Mouse (Mus musculus): Measurements from ENCODE around the gene Ppp1cc. TPM values are rescaled to one million over a fixed set of nuclear protein-coding genes. Genes with fewer than 3 reads are reported as not detected.
"Not testable (repeated sequence)": the region's sequence is repeated elsewhere in the genome, so short reads cannot be mapped to it uniquely, and the experiment has no call there.

Ppp1cc gene
- polyA plus RNA-seq, 1 experiment from 2014 or later: 193 TPM

GRCm38 (mm10) chr5:122145381-122146055, 12.6 kb upstream of the Ppp1cc start:
- WGBS: 70% methylated on average over 15 of the region's 15 CpGs
- H3K4me2 ChIP-seq (ENCODE audit: low read length): no peak overlapping the region

GRCm38 (mm10) chr5:122146056-122146580, 12.0 kb upstream of the Ppp1cc start:
- no peaks in the 10 kb centered on the region for H3K27me3 ChIP-seq (ENCODE audit: control insufficient read depth, insufficient read depth, low read depth, low read length)
- H3K9me3 ChIP-seq (replicated peaks; ENCODE audit: control insufficient read depth, low read length, poor library complexity, severe bottlenecking): no peaks in the 10 kb centered on the region
- no peak overlapping the region for H3K4me3 ChIP-seq (ENCODE audit: low read depth, low read length)
- no peaks in the 10 kb centered on the region for H3K36me3 ChIP-seq (ENCODE audit: control insufficient read depth, insufficient read depth, low read length)
- no peaks in the 10 kb centered on the region for H3K4me1 ChIP-seq (ENCODE audit: control insufficient read depth, insufficient read depth, low read length)
- no peak overlapping the region for H3K27ac ChIP-seq (ENCODE audit: low read length)
- no peak overlapping the region for H3K4me2 ChIP-seq (ENCODE audit: low read length)
- no peak overlapping the region for H3K9ac ChIP-seq (ENCODE audit: low read depth, low read length)
- 59% methylated on average over 10 of the region's 10 CpGs for WGBS
- ATAC-seq: no peak

More at GRCm38 (mm10) chr5:122145381-122146055, 12.6 kb upstream of the Ppp1cc start:
- no peak overlapping the region for H3K9ac ChIP-seq (ENCODE audit: low read depth, low read length)
- no peaks in the 10 kb centered on the region for H3K4me1 ChIP-seq (ENCODE audit: control insufficient read depth, insufficient read depth, low read length)
- H3K27ac ChIP-seq (ENCODE audit: low read length): no peak overlapping the region
- H3K27me3 ChIP-seq (ENCODE audit: control insufficient read depth, insufficient read depth, low read depth, low read length): no peaks in the 10 kb centered on the region
- ATAC-seq: no peak
- no peak overlapping the region for H3K4me3 ChIP-seq (ENCODE audit: low read depth, low read length)
- H3K36me3 ChIP-seq (ENCODE audit: control insufficient read depth, insufficient read depth, low read length): no peaks in the 10 kb centered on the region
- 0 out of 2 replicates have a peak, but pooled peaks cover 2% of the 10 kb centered on the region for H3K9me3 ChIP-seq (replicated peaks; ENCODE audit: control insufficient read depth, low read length, poor library complexity, severe bottlenecking)

GRCm38 (mm10) chr5:122146609-122147008, 11.5 kb upstream of the Ppp1cc start:
- H3K4me3 ChIP-seq (ENCODE audit: low read depth, low read length): no peak overlapping the region
- ATAC-seq: no peak
- H3K9ac ChIP-seq (ENCODE audit: low read depth, low read length): no peak overlapping the region
- H3K27ac ChIP-seq (ENCODE audit: low read length): no peak overlapping the region
- no peaks in the 10 kb centered on the region for H3K27me3 ChIP-seq (ENCODE audit: control insufficient read depth, insufficient read depth, low read depth, low read length)
- no peak overlapping the region for H3K4me2 ChIP-seq (ENCODE audit: low read length)
- H3K4me1 ChIP-seq (ENCODE audit: control insufficient read depth, insufficient read depth, low read length): no peaks in the 10 kb centered on the region
- H3K9me3 ChIP-seq (replicated peaks; ENCODE audit: control insufficient read depth, low read length, poor library complexity, severe bottlenecking): no peaks in the 10 kb centered on the region
- H3K36me3 ChIP-seq (ENCODE audit: control insufficient read depth, insufficient read depth, low read length): no peaks in the 10 kb centered on the region

GRCm38 (mm10) chr5:122148107-122148506, 10.0 kb upstream of the Ppp1cc start:
- Histone ChIP-seq H3K9ac (ENCODE audit: low read depth, low read length) (no peak overlapping the region), H3K27ac (ENCODE audit: low read length) (no peak overlapping the region), H3K4me3 (ENCODE audit: low read depth, low read length) (no peak overlapping the region), H3K27me3 (ENCODE audit: control insufficient read depth, insufficient read depth, low read depth, low read length) (no peaks in the 10 kb centered on the region), H3K9me3 (replicated peaks; ENCODE audit: control insufficient read depth, low read length, poor library complexity, severe bottlenecking) (no peaks in the 10 kb centered on the region), H3K4me1 (ENCODE audit: control insufficient read depth, insufficient read depth, low read length) (no peaks in the 10 kb centered on the region), H3K4me2 (ENCODE audit: low read length) (no peak overlapping the region), H3K36me3 (ENCODE audit: control insufficient read depth, insufficient read depth, low read length) (no peaks in the 10 kb centered on the region)
- WGBS: 29% methylated on average over 1 of the region's 1 CpGs
- ATAC-seq: no peak

- no peaks in the 10 kb centered on the region for H3K9me3 ChIP-seq (replicated peaks; ENCODE audit: control insufficient read depth, low read length, poor library complexity, severe bottlenecking)
- H3K9ac ChIP-seq (ENCODE audit: low read depth, low read length): no peak overlapping the region
- H3K36me3 ChIP-seq (ENCODE audit: control insufficient read depth, insufficient read depth, low read length): no peaks in the 10 kb centered on the region
- WGBS: 52% methylated on average over 4 of the region's 4 CpGs
- no peak overlapping the region for H3K27ac ChIP-seq (ENCODE audit: low read length)
- no peak overlapping the region for H3K4me2 ChIP-seq (ENCODE audit: low read length)
- no peak for ATAC-seq
- H3K27me3 ChIP-seq (ENCODE audit: control insufficient read depth, insufficient read depth, low read depth, low read length): no peaks in the 10 kb centered on the region
- H3K4me1 ChIP-seq (ENCODE audit: control insufficient read depth, insufficient read depth, low read length): no peaks in the 10 kb centered on the region
- no peak overlapping the region for H3K4me3 ChIP-seq (ENCODE audit: low read depth, low read length)
Observed at GRCm38 (mm10) chr5:122149259-122149658, 8.8 kb upstream of the Ppp1cc start.

GRCm38 (mm10) chr5:122152508-122152907, 5.6 kb upstream of the Ppp1cc start:
- H3K27ac ChIP-seq (ENCODE audit: low read length); H3K4me2 ChIP-seq (ENCODE audit: low read length); H3K4me1 ChIP-seq (ENCODE audit: control insufficient read depth, insufficient read depth, low read length); H3K9ac ChIP-seq (ENCODE audit: low read depth, low read length); H3K9me3 ChIP-seq (replicated peaks; ENCODE audit: control insufficient read depth, low read length, poor library complexity, severe bottlenecking); ATAC-seq; H3K4me3 ChIP-seq (ENCODE audit: low read depth, low read length); H3K27me3 ChIP-seq (ENCODE audit: control insufficient read depth, insufficient read depth, low read depth, low read length); H3K36me3 ChIP-seq (ENCODE audit: control insufficient read depth, insufficient read depth, low read length): not testable (repeated sequence)
- 85% methylated on average over 5 of the region's 5 CpGs for WGBS

GRCm38 (mm10) chr5:122154006-122154405, 4.1 kb upstream of the Ppp1cc start:
- Histone ChIP-seq H3K4me3 (ENCODE audit: low read depth, low read length) (no peak overlapping the region), H3K4me2 (ENCODE audit: low read length) (no peak overlapping the region), H3K27me3 (ENCODE audit: control insufficient read depth, insufficient read depth, low read depth, low read length) (no peaks in the 10 kb centered on the region), H3K9ac (ENCODE audit: low read depth, low read length) (no peak overlapping the region), H3K27ac (ENCODE audit: low read length) (no peak overlapping the region), H3K4me1 (ENCODE audit: control insufficient read depth, insufficient read depth, low read length) (peaks cover 8% of the 10 kb centered on the region), H3K36me3 (ENCODE audit: control insufficient read depth, insufficient read depth, low read length) (no peaks in the 10 kb centered on the region), H3K9me3 (replicated peaks; ENCODE audit: control insufficient read depth, low read length, poor library complexity, severe bottlenecking) (no peaks in the 10 kb centered on the region)
- ATAC-seq: no peak
- 26% methylated on average over 11 of the region's 14 CpGs for WGBS

- H3K4me2 ChIP-seq (ENCODE audit: low read length): no peak overlapping the region
- H3K4me1 ChIP-seq (ENCODE audit: control insufficient read depth, insufficient read depth, low read length): peaks cover 13% of the 10 kb centered on the region
- ATAC-seq: no peak
- H3K4me3 ChIP-seq (ENCODE audit: low read depth, low read length): no peak overlapping the region
- H3K27me3 ChIP-seq (ENCODE audit: control insufficient read depth, insufficient read depth, low read depth, low read length): no peaks in the 10 kb centered on the region
- H3K36me3 ChIP-seq (ENCODE audit: control insufficient read depth, insufficient read depth, low read length): no peaks in the 10 kb centered on the region
- H3K27ac ChIP-seq (ENCODE audit: low read length): no peak overlapping the region
- H3K9me3 ChIP-seq (replicated peaks; ENCODE audit: control insufficient read depth, low read length, poor library complexity, severe bottlenecking): no peaks in the 10 kb centered on the region
- WGBS: 73% methylated on average over 3 of the region's 3 CpGs
- H3K9ac ChIP-seq (ENCODE audit: low read depth, low read length): no peak overlapping the region
Observed at GRCm38 (mm10) chr5:122154782-122155181, 3.3 kb upstream of the Ppp1cc start.

GRCm38 (mm10) chr5:122155613-122156012, 2.5 kb upstream of the Ppp1cc start:
- Histone ChIP-seq H3K9me3 (replicated peaks; ENCODE audit: control insufficient read depth, low read length, poor library complexity, severe bottlenecking) (no peaks in the 10 kb centered on the region), H3K4me3 (ENCODE audit: low read depth, low read length) (no peak overlapping the region), H3K4me2 (ENCODE audit: low read length) (no peak overlapping the region), H3K36me3 (ENCODE audit: control insufficient read depth, insufficient read depth, low read length) (no peaks in the 10 kb centered on the region), H3K27me3 (ENCODE audit: control insufficient read depth, insufficient read depth, low read depth, low read length) (no peaks in the 10 kb centered on the region), H3K4me1 (ENCODE audit: control insufficient read depth, insufficient read depth, low read length) (peaks cover 21% of the 10 kb centered on the region), H3K27ac (ENCODE audit: low read length) (no peak overlapping the region), H3K9ac (ENCODE audit: low read depth, low read length) (no peak overlapping the region)
- ATAC-seq: no peak

Measured in midbrain, embryonic 16.5 days (tissue).